Mouse (Mus musculus) pancreas, adult 10 weeks (tissue): ENCODE data around the gene Ddx5. TPM values are rescaled to one million over a fixed set of nuclear protein-coding genes. Genes with fewer than 3 reads are reported as not detected.

ENCODE experiments used
- polyA plus RNA-seq: library from polyadenylated mRNA; stranded (reverse); fragments of 350-450 nt; fragmentation: Illumina TruSeq; extraction: RNeasy Lipid Tissue Mini Kit (QIAGEN cat#74804); gene quantifications from one replicate; pipeline ENCODE4 v1.2.3, GENCODE M21; 2015; ENCODE audit warnings: low read depth, low replicate concordance; ENCODE audit not compliant: insufficient read depth

The Ddx5 gene
- 194 TPM for polyA plus RNA-seq

GRCm38 (mm10) chr11:106788775-106789459, at the start of gene Ddx5, which contains the start of gene Cep95:
Gene Ddx5, minus strand, starts transcription at chr11:106789185.
Gene Cep95, plus strand, starts transcription at chr11:106789252.

GRCm38 (mm10) chr11:106779388-106780088, 9.4 kb downstream of the Ddx5 start, which contains the start of gene Polg2:
Gene Polg2, minus strand, starts transcription at chr11:106779537.

GRCm38 (mm10) chr11:106751039-106752018, 37.7 kb downstream of the Ddx5 start, which contains the start of gene Milr1:
Gene Milr1, plus strand, starts transcription at chr11:106751226.

GRCm38 (mm10) chr11:106750121-106750751, 38.7 kb downstream of the Ddx5 start, which contains the start of gene Pecam1:
Gene Pecam1, minus strand, starts transcription at chr11:106750628.

Other genes starting within 250 kb of the Ddx5 start
- 6.3 TPM for gene Tex2, start 175.8 kb downstream of the Ddx5 start, polyA plus RNA-seq
- 80.2 TPM for gene Pecam1, start 38.6 kb downstream of the Ddx5 start, polyA plus RNA-seq
- gene Milr1, start 38.0 kb downstream of the Ddx5 start, polyA plus RNA-seq: not detected
- 1.7 TPM for gene Polg2, start 9.6 kb downstream of the Ddx5 start, polyA plus RNA-seq
- gene Cep95, start 67 bp upstream of the Ddx5 start, polyA plus RNA-seq: 6.5 TPM
- 6.0 TPM for gene Smurf2, start 131.5 kb upstream of the Ddx5 start, polyA plus RNA-seq
- gene Kpna2, start 210.4 kb upstream of the Ddx5 start, polyA plus RNA-seq: 6.5 TPM
- gene 1810010H24Rik, start 236.5 kb upstream of the Ddx5 start, polyA plus RNA-seq: 1.6 TPM